Mouse (Mus musculus): ENCODE results near the gene Snx20. TPM values are rescaled to one million over a fixed set of nuclear protein-coding genes. Genes with fewer than 3 reads are reported as not detected.
A peak's percentile ranks its signal among the peaks of the same experiment; 100 is the strongest.

Gene Snx20
- polyA plus RNA-seq, 1 experiment from 2014 or later: 1.0 TPM

DNA sequence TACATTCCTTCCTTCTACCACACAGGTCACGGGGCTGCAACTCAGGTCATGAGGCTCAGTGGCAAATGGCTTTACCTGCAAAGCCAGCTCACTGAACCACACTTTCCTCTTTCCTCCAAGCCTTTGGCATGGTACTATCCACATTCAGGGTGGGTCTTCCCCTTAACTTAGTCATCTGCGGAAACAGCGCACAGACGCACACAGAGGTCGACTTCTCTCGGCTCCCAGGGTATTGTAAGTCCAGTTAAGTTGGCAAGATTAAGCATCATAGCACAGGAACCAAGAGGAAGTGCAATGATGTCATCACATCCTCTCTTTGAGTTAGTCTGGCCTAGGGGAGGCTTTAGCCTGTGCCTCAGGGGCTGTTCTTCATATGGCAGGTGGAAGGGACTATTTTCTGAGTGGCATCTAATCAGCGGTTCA is 2.6 kb downstream of the Snx20 start:
- DNase-seq (ENCODE audit: extremely low spot score, low spot score): no peak

DNA sequence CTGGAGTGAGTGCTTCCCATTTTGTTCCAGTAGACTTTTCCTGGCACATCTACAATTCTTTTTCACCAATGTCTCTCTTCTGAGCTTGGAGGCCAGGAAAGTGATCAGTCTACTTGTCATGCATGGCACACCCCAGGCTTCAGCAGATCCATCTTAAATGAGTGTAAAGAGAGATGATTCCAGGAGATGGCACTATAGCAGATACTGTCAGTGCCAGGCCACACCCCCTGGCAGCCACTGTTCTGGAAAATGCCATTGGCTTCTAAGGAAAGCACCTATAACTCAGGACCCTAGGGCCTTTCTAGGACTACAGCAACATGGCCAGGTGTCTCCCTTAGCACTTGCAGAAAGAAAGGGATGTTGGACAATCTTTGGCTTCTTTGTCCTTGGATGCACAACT is 4.8 kb downstream of the Snx20 start:
- Histone ChIP-seq H3K4me3 (no peak overlapping the region), H3K27me3 (ENCODE audit: poor library complexity, severe bottlenecking) (peaks cover 41% of the 10 kb centered on the region), H3K36me3 (replicated peaks) (no peaks in the 10 kb centered on the region), H3K9me3 (no peaks in the 10 kb centered on the region), H3K4me1 (peaks cover 21% of the 10 kb centered on the region), H3K27ac (no peak overlapping the region)
- no peak for DNase-seq (ENCODE audit: extremely low spot score, low spot score)

More for the DNA sequence above, 2.6 kb downstream of the Snx20 start:
- no peaks in the 10 kb centered on the region for H3K9me3 ChIP-seq
- no peak overlapping the region for H3K27ac ChIP-seq
- H3K4me3 ChIP-seq: no peak overlapping the region
- peaks cover 5% of the 10 kb centered on the region for H3K4me1 ChIP-seq
- peaks cover 19% of the 10 kb centered on the region for H3K27me3 ChIP-seq (ENCODE audit: poor library complexity, severe bottlenecking)
- H3K36me3 ChIP-seq (replicated peaks): no peaks in the 10 kb centered on the region
- 87% methylated on average over 7 of the region's 7 CpGs for WGBS

DNA sequence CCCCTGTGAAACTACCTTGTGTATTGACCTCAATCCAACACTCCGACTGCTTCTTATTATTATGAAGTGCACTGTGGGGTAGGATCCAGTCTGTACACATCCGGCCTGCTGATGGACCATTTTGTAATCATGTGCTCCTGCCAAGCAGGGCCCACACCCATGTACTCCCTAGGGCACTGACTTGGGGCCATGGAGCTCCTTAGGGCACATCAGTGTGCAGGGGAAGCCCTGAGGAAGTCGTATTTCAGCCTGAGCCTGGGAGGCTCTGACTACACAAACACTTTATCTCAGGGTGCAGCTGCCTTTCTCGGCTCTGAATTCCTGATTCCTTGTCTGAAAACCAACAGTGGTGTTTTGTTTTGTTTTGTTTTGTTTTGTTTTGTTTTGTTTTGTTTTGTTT is 5.7 kb downstream of the Snx20 start:
- peaks cover 50% of the 10 kb centered on the region for H3K27me3 ChIP-seq (ENCODE audit: poor library complexity, severe bottlenecking)
- no peak for DNase-seq (ENCODE audit: extremely low spot score, low spot score)
- whole genome bisulfite sequencing: 83% methylated on average over 4 of the region's 4 CpGs

DNA sequence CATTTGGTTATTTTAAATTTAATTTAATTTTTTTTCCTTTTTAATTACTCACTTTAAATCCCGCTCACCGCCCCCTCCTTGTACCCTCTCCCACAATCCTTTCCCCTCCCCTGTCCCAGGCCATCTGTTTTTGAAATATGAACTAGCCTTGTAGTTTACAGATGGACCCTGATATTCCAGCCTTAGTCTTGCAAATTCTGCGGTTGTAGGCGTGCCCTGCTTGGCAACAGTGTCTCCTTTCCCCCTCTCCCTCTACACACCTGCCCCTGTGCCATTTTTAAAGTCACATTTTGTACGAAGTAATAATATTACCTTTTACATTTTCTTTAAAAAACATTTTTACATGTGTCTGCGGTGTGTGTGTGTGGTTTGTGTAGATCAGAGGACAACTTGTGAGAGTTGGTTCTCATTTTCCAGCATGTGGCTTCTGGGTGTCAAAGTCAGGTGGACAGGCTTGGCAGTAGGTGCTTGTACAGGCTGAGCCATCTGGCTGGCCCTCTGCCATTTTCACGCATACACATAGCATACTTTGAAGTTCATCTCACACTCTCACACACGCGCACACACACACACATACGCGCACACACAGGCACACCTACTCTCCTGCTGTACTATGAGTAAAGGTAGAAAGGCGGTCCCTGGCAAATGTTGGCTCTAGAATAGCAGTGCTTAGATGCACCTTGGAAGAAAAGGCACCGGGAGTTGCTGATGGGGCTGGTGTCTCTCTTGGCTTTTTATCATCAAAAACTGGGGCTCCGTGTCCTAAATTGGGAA is 7.7 kb downstream of the Snx20 start:
- H3K9me3 ChIP-seq: no peaks in the 10 kb centered on the region
- no peaks in the 10 kb centered on the region for H3K36me3 ChIP-seq (replicated peaks)
- H3K4me3 ChIP-seq: peak overlapping the region; percentile 65
- no peak for DNase-seq (ENCODE audit: extremely low spot score, low spot score)
- WGBS: 64% methylated on average over 14 of the region's 14 CpGs
- H3K4me1 ChIP-seq: peaks cover 17% of the 10 kb centered on the region
- peaks cover 69% of the 10 kb centered on the region for H3K27me3 ChIP-seq (ENCODE audit: poor library complexity, severe bottlenecking)
- H3K27ac ChIP-seq: peak overlapping the region; percentile 87

More for the DNA sequence above, 5.7 kb downstream of the Snx20 start:
- H3K9me3 ChIP-seq: no peaks in the 10 kb centered on the region
- H3K36me3 ChIP-seq (replicated peaks): no peaks in the 10 kb centered on the region
- H3K27ac ChIP-seq: no peak overlapping the region
- peaks cover 17% of the 10 kb centered on the region for H3K4me1 ChIP-seq
- no peak overlapping the region for H3K4me3 ChIP-seq

DNA sequence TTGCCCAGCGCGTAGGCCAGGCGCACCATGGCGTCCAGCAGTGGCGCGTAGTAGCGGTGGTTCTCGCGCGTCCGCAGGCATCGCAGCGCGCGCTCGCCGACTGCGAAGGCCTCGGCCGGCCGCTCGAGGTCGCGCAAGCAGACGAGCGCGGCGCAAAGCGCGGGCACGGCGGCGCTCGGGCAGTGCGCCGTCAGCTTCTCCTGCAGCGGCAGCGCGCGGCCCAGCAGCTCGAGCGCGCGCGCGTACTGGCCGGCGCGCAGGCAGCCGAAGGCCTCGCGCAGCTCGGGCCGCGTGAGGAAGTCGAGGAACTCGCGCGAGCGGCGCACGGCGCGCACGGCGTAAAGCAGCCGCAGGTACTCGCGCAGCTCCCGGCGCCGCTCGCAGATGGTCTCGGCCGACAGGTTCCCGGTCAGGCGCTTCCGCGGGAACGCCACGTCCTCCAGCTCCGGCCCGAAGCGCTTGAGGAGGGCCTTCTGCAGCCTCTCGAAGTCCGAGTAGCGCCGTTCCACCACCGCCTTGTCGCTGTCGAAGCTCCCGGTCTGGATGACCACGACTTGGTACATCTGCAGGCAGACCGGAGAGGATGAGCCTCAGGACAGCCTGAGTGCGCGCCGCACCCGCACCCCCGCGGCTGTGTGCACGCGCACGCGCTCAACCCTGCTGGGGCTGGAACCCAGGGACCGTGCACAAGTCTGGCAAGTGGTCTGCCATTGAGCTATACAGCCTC is 8.5 kb downstream of the Snx20 start:
- no peaks in the 10 kb centered on the region for H3K36me3 ChIP-seq (replicated peaks)
- H3K4me1 ChIP-seq: peaks cover 17% of the 10 kb centered on the region
- DNase-seq (ENCODE audit: extremely low spot score, low spot score): peak; percentile 69
- H3K27me3 ChIP-seq (ENCODE audit: poor library complexity, severe bottlenecking): peaks cover 77% of the 10 kb centered on the region
- peak overlapping the region; percentile 87 for H3K27ac ChIP-seq
- 1% methylated on average over 105 of the region's 105 CpGs for WGBS
- no peaks in the 10 kb centered on the region for H3K9me3 ChIP-seq
- H3K4me3 ChIP-seq: peak overlapping the region; percentile 65

DNA sequence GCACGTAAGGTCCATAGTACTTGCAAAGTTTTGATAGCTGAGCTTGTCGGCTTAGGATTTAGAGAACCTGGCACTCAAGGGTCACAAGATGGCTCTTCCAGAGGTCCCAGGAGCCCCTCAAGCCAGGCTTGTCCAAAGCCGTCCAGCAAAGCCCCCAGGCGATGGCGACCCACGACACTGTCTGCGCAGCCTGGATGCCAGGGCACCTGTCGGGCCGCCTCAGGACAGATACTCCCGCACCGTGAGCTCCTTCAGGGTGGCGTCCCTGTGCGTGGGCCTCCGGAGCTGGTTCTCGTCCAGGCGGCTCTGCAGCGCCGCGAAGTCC is 9.0 kb downstream of the Snx20 start:
- Histone ChIP-seq H3K27ac (peak overlapping the region; percentile 87), H3K4me3 (peak overlapping the region; percentile 65), H3K27me3 (ENCODE audit: poor library complexity, severe bottlenecking) (peaks cover 82% of the 10 kb centered on the region), H3K4me1 (peaks cover 17% of the 10 kb centered on the region), H3K9me3 (no peaks in the 10 kb centered on the region), H3K36me3 (replicated peaks) (no peaks in the 10 kb centered on the region)
- no peak for DNase-seq (ENCODE audit: extremely low spot score, low spot score)
- WGBS: 12% methylated on average over 19 of the region's 19 CpGs

DNA sequence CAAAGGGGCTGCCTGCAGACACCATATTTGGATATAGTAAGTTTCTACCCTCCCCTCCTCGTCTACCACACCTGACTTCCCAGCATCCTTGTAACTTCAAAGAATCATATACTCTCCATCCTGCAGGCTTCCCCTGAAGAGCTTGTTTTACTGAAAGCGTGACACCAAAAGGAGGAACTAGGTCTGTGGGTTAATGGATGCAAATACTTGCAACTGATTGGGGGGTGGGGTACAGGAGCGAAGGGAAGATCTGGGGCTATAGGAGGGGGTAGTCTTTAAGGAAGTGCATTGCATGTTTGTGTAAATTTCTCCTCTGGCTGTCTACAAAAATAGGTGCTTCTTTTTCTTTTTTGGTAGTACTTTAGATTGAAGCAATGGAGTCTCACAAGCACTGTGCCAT is 9.5 kb downstream of the Snx20 start:
- H3K4me3 ChIP-seq: no peak overlapping the region
- WGBS: 78% methylated on average over 3 of the region's 3 CpGs
- peaks cover 83% of the 10 kb centered on the region for H3K27me3 ChIP-seq (ENCODE audit: poor library complexity, severe bottlenecking)

DNA sequence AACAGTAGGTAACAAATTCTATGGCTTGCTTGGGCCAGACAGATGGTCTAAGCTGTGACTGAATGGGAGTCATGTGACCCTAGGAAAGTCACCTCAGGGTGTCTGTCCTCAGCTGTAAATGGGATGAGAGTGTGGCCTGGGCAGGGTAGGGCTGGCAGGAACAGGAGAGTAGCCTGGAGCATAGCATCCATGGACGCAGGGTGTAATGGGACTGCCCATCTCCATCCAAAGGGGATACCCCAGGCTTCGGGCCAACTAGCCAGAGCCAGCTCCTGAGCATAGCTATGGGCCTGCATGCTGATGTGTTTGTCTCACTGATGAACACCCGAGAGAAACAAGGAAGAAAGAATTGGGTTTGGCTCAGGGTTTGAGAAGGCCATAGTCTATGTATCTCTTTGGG is 11.7 kb downstream of the Snx20 start:
- Histone ChIP-seq H3K36me3 (replicated peaks) (no peaks in the 10 kb centered on the region), H3K9me3 (no peaks in the 10 kb centered on the region), H3K27ac (no peak overlapping the region), H3K4me1 (peaks cover 20% of the 10 kb centered on the region), H3K4me3 (no peak overlapping the region), H3K27me3 (ENCODE audit: poor library complexity, severe bottlenecking) (peaks cover 87% of the 10 kb centered on the region)
- DNase-seq (ENCODE audit: extremely low spot score, low spot score): no peak
- 84% methylated on average over 3 of the region's 3 CpGs for WGBS

More for the DNA sequence above, 9.5 kb downstream of the Snx20 start:
- peaks cover 17% of the 10 kb centered on the region for H3K4me1 ChIP-seq
- no peak for DNase-seq (ENCODE audit: extremely low spot score, low spot score)
- no peaks in the 10 kb centered on the region for H3K36me3 ChIP-seq (replicated peaks)
- H3K9me3 ChIP-seq: no peaks in the 10 kb centered on the region
- H3K27ac ChIP-seq: no peak overlapping the region

DNA sequence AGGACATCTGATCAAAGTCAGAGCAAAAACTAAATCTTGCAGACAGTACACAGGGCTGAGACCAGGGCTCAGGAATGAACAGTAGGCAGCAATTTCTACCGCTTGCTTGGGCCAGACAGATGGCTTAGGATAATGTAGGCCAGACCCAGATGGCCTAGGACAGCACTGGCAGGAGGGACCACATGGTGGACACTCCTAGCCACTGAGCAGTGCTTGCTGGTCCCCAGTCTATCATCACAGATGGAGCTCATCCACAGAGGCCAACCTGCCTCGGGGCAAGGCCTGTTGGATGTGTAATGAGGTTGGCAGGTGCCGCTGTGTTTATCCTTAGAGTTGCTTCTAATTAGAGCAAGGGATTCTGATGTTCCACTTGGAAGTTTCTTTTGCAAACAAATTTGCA is 12.6 kb downstream of the Snx20 start:
- no peaks in the 10 kb centered on the region for H3K9me3 ChIP-seq
- H3K27me3 ChIP-seq (ENCODE audit: poor library complexity, severe bottlenecking): peaks cover 78% of the 10 kb centered on the region

DNA sequence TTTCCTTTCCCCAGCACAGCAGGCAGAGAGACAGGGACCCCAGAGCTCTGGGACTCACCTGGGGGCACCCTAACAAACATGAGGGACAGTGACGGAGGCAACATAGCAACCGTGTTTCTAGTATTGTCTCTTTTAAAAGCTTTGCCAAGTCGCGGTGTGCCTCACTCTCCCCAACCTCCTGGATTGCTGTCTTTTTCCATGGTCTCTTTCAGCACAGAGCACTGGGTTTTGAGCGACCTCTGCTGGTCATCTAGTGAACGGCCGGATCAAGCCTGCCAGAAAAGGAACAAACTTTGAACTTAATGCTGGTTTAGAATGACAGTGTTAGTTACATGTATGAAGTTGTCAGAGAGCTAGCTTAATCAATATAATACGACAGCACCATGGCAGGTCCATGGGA is 14.5 kb downstream of the Snx20 start:
- Histone ChIP-seq H3K27ac (no peak overlapping the region), H3K4me1 (peaks cover 3% of the 10 kb centered on the region; the same call in 1 of the 2 replicates), H3K27me3 (ENCODE audit: poor library complexity, severe bottlenecking) (peaks cover 64% of the 10 kb centered on the region), H3K4me3 (no peak overlapping the region), H3K36me3 (replicated peaks) (no peaks in the 10 kb centered on the region), H3K9me3 (no peaks in the 10 kb centered on the region)
- DNase-seq (ENCODE audit: extremely low spot score, low spot score): peak; percentile 74
- WGBS: 1% methylated on average over 8 of the region's 8 CpGs

More for the DNA sequence above, 12.6 kb downstream of the Snx20 start:
- H3K4me1 ChIP-seq: peaks cover 19% of the 10 kb centered on the region
- no peak overlapping the region for H3K4me3 ChIP-seq
- WGBS: 76% methylated on average over 3 of the region's 3 CpGs
- H3K27ac ChIP-seq: no peak overlapping the region
- H3K36me3 ChIP-seq (replicated peaks): no peaks in the 10 kb centered on the region
- DNase-seq (ENCODE audit: extremely low spot score, low spot score): no peak

DNA sequence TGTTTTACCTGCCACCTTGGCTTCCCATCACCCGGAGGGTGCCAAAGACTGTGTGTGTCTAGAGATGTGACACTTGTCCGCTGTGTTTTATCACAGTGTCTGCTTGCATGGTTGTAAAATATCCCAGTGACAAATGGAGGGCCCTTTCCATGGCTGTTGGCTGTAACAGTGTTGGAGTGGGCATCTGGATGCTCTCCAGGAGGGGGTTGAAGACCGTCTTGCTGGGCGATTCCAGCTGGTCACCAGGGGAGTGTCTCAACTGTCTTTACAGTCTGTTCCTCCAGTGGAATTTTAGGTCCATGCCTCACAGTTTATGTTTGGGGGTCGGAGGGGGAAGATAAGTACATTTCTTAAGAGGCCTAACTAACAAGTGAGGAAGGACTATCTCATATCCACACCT is 15.0 kb downstream of the Snx20 start:
- DNase-seq (ENCODE audit: extremely low spot score, low spot score): no peak
- peaks cover 60% of the 10 kb centered on the region for H3K27me3 ChIP-seq (ENCODE audit: poor library complexity, severe bottlenecking)
- H3K27ac ChIP-seq: no peak overlapping the region

DNA sequence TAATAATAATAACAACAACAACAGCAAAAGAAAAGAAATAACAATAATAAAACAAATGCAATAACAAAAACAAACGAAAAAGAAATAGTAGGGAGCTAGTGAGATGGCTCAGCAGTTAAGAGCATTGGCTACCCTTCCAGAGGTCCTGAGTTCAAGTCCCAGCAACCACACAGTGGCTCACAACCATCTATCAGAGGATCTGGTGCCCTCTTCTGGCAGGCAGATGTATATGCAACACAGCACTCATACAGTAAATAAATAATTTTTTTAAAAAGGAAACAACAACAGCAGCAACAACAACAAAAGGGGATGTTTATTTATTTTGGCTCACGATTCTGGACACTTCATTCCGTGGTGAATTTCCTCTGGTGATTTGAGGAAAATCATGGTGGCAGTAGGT is 16.4 kb downstream of the Snx20 start:
- WGBS: 78% methylated on average over 3 of the region's 3 CpGs
- H3K27me3 ChIP-seq (ENCODE audit: poor library complexity, severe bottlenecking): peaks cover 45% of the 10 kb centered on the region
- H3K4me1 ChIP-seq: peaks cover 3% of the 10 kb centered on the region; the same call in 1 of the 2 replicates

More for the DNA sequence above, 15.0 kb downstream of the Snx20 start:
- H3K4me3 ChIP-seq: no peak overlapping the region
- WGBS: 76% methylated on average over 5 of the region's 5 CpGs
- no peaks in the 10 kb centered on the region for H3K9me3 ChIP-seq
- H3K4me1 ChIP-seq: peaks cover 3% of the 10 kb centered on the region; the same call in 1 of the 2 replicates
- no peaks in the 10 kb centered on the region for H3K36me3 ChIP-seq (replicated peaks)

DNA sequence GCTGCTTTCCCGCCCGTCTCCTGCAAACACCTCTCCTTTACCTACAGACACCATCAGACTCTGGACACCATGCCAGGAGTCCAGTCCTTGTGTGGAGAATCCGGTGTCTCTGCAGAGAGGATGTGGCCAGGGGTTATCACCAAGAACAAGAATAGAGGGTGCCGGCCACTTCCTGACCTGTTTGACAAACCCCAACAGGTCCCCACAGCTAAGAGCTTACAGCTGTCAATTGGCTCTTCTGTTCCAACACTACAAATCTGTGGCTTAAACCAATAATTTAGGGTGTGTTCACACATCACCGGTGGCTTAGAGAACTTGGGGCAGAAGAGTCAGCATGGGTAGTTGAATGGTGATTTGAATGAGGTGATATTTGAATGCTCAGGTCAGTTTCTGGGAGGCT is 17.3 kb downstream of the Snx20 start:
- 85% methylated on average over 5 of the region's 5 CpGs for WGBS
- H3K4me1 ChIP-seq: peaks cover 3% of the 10 kb centered on the region; the same call in 1 of the 2 replicates
- no peak overlapping the region for H3K4me3 ChIP-seq
- DNase-seq (ENCODE audit: extremely low spot score, low spot score): no peak
- H3K27ac ChIP-seq: no peak overlapping the region
- H3K36me3 ChIP-seq (replicated peaks): no peaks in the 10 kb centered on the region
- H3K27me3 ChIP-seq (ENCODE audit: poor library complexity, severe bottlenecking): peaks cover 36% of the 10 kb centered on the region
- H3K9me3 ChIP-seq: no peaks in the 10 kb centered on the region

More for the DNA sequence above, 16.4 kb downstream of the Snx20 start:
- no peak for DNase-seq (ENCODE audit: extremely low spot score, low spot score)
- Histone ChIP-seq H3K4me3 (no peak overlapping the region), H3K36me3 (replicated peaks) (no peaks in the 10 kb centered on the region), H3K27ac (no peak overlapping the region), H3K9me3 (no peaks in the 10 kb centered on the region)
